Mouse (Mus musculus): ENCODE results near the gene Synj2. TPM values are rescaled to one million over a fixed set of nuclear protein-coding genes. Genes with fewer than 3 reads are reported as not detected.

Synj2 gene
- polyA plus RNA-seq, 1 experiment from 2014 or later: 2.2 TPM

GRCm38 (mm10) chr17:5998235-5998500 lies 57.1 kb downstream of the Synj2 start:
- Histone ChIP-seq H3K9ac (replicated peaks; ENCODE audit: low read depth, low read length) (no peak overlapping the region), H3K4me2 (ENCODE audit: low read depth, low read length) (no peak overlapping the region), H3K4me1 (ENCODE audit: control insufficient read depth, insufficient read depth, low read length) (no peaks in the 10 kb centered on the region), H3K36me3 (ENCODE audit: control insufficient read depth, insufficient read depth, low read length) (no peaks in the 10 kb centered on the region), H3K27ac (ENCODE audit: low read depth, low read length) (no peak overlapping the region), H3K27me3 (ENCODE audit: control insufficient read depth, insufficient read depth, low read length) (no peaks in the 10 kb centered on the region), H3K9me3 (ENCODE audit: control insufficient read depth, low read length) (no peaks in the 10 kb centered on the region), H3K4me3 (ENCODE audit: low read depth, low read length) (no peak overlapping the region)
- ATAC-seq (ENCODE audit: low read depth): no peak

DNA sequence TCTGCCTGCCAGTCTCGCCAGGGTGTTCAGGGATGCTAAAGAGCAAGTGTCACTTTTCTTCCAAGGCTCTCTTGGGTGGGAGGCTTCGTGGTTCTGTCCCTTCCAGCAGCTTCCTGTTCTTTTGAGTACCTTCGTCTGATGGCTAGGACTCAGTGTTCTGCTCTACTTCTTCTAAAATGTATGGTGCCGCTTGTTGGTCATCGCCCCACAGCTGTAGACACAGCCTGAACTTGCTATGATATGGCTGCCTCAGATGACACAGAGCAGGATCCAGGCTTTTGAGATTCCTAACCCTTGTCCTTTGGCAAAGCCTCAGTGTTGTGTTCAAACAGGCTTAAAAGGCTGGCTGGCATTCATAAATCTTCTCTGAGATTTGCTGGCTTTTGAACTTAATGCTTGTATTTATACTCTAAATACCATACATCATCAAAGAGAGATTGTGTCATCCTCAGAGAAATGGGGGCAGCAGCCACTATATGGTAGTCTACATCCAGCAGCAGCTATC lies 58.0 kb downstream of the Synj2 start:
- no peaks in the 10 kb centered on the region for H3K4me1 ChIP-seq (ENCODE audit: control insufficient read depth, insufficient read depth, low read length)
- H3K9ac ChIP-seq (replicated peaks; ENCODE audit: low read depth, low read length): no peak overlapping the region
- no peaks in the 10 kb centered on the region for H3K9me3 ChIP-seq (ENCODE audit: control insufficient read depth, low read length)
- WGBS: 84% methylated on average over 5 of the region's 5 CpGs
- H3K27me3 ChIP-seq (ENCODE audit: control insufficient read depth, insufficient read depth, low read length): no peaks in the 10 kb centered on the region
- no peak overlapping the region for H3K4me3 ChIP-seq (ENCODE audit: low read depth, low read length)
- H3K27ac ChIP-seq (ENCODE audit: low read depth, low read length): no peak overlapping the region
- no peak overlapping the region for H3K4me2 ChIP-seq (ENCODE audit: low read depth, low read length)
- no peaks in the 10 kb centered on the region for H3K36me3 ChIP-seq (ENCODE audit: control insufficient read depth, insufficient read depth, low read length)
- ATAC-seq (ENCODE audit: low read depth): no peak

- H3K4me2 ChIP-seq (ENCODE audit: low read depth, low read length): no peak overlapping the region
- H3K9me3 ChIP-seq (ENCODE audit: control insufficient read depth, low read length): no peaks in the 10 kb centered on the region
- H3K9ac ChIP-seq (replicated peaks; ENCODE audit: low read depth, low read length): no peak overlapping the region
- H3K27ac ChIP-seq (ENCODE audit: low read depth, low read length): no peak overlapping the region
- WGBS: 91% methylated on average over 8 of the region's 8 CpGs
- H3K36me3 ChIP-seq (ENCODE audit: control insufficient read depth, insufficient read depth, low read length): no peaks in the 10 kb centered on the region
- ATAC-seq (ENCODE audit: low read depth): no peak
- H3K4me3 ChIP-seq (ENCODE audit: low read depth, low read length): no peak overlapping the region
- 0 out of 2 replicates have a peak, but pooled peaks cover under 1% of the 10 kb centered on the region for H3K4me1 ChIP-seq (ENCODE audit: control insufficient read depth, insufficient read depth, low read length)
- no peaks in the 10 kb centered on the region for H3K27me3 ChIP-seq (ENCODE audit: control insufficient read depth, insufficient read depth, low read length)
Measured at GRCm38 (mm10) chr17:6000864-6001319, 59.8 kb downstream of the Synj2 start.

GRCm38 (mm10) chr17:6001389-6001788 lies 60.3 kb downstream of the Synj2 start:
- no peaks in the 10 kb centered on the region for H3K9me3 ChIP-seq (ENCODE audit: control insufficient read depth, low read length)
- no peaks in the 10 kb centered on the region for H3K36me3 ChIP-seq (ENCODE audit: control insufficient read depth, insufficient read depth, low read length)
- H3K4me1 ChIP-seq (ENCODE audit: control insufficient read depth, insufficient read depth, low read length): 0 out of 2 replicates have a peak, but pooled peaks cover 3% of the 10 kb centered on the region
- no peak overlapping the region for H3K4me2 ChIP-seq (ENCODE audit: low read depth, low read length)
- no peaks in the 10 kb centered on the region for H3K27me3 ChIP-seq (ENCODE audit: control insufficient read depth, insufficient read depth, low read length)
- H3K27ac ChIP-seq (ENCODE audit: low read depth, low read length): no peak overlapping the region
- no peak overlapping the region for H3K9ac ChIP-seq (replicated peaks; ENCODE audit: low read depth, low read length)
- no peak overlapping the region for H3K4me3 ChIP-seq (ENCODE audit: low read depth, low read length)
- WGBS: 84% methylated on average over 6 of the region's 6 CpGs
- ATAC-seq (ENCODE audit: low read depth): no peak

GRCm38 (mm10) chr17:6001836-6002235 lies 60.8 kb downstream of the Synj2 start:
- 0 out of 2 replicates have a peak, but pooled peaks cover 3% of the 10 kb centered on the region for H3K4me1 ChIP-seq (ENCODE audit: control insufficient read depth, insufficient read depth, low read length)
- no peaks in the 10 kb centered on the region for H3K36me3 ChIP-seq (ENCODE audit: control insufficient read depth, insufficient read depth, low read length)
- H3K4me3 ChIP-seq (ENCODE audit: low read depth, low read length): no peak overlapping the region
- H3K27ac ChIP-seq (ENCODE audit: low read depth, low read length): no peak overlapping the region
- no peaks in the 10 kb centered on the region for H3K27me3 ChIP-seq (ENCODE audit: control insufficient read depth, insufficient read depth, low read length)
- H3K9ac ChIP-seq (replicated peaks; ENCODE audit: low read depth, low read length): no peak overlapping the region
- H3K4me2 ChIP-seq (ENCODE audit: low read depth, low read length): no peak overlapping the region
- no peaks in the 10 kb centered on the region for H3K9me3 ChIP-seq (ENCODE audit: control insufficient read depth, low read length)
- WGBS: 80% methylated on average over 7 of the region's 7 CpGs
- ATAC-seq (ENCODE audit: low read depth): no peak

DNA sequence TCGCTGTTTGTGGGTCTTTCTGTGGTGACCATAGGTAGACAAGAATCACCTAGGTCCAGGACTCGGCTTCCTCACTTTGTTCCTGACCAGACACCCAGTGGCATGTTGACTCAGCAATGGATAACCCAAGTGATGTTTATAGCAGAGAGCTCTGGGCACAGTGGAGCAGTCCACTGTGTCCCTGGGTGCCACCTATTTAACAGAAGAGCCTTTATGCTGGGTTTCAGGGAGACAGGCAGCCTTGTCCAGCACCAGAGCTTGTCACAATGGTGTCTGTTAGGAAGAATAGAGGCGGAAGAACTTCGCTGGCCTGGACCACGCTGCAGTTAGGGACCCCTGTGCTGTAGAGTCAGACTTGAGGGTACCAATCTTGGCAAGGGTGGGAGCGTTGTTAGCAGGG lies 61.5 kb downstream of the Synj2 start:
- ATAC-seq (ENCODE audit: low read depth): no peak
- no peaks in the 10 kb centered on the region for H3K27me3 ChIP-seq (ENCODE audit: control insufficient read depth, insufficient read depth, low read length)
- H3K9me3 ChIP-seq (ENCODE audit: control insufficient read depth, low read length): no peaks in the 10 kb centered on the region
- no peak overlapping the region for H3K27ac ChIP-seq (ENCODE audit: low read depth, low read length)
- H3K4me2 ChIP-seq (ENCODE audit: low read depth, low read length): no peak overlapping the region
- H3K9ac ChIP-seq (replicated peaks; ENCODE audit: low read depth, low read length): no peak overlapping the region
- H3K4me1 ChIP-seq (ENCODE audit: control insufficient read depth, insufficient read depth, low read length): 0 out of 2 replicates have a peak, but pooled peaks cover 3% of the 10 kb centered on the region
- no peak overlapping the region for H3K4me3 ChIP-seq (ENCODE audit: low read depth, low read length)
- WGBS: 89% methylated on average over 6 of the region's 6 CpGs
- H3K36me3 ChIP-seq (ENCODE audit: control insufficient read depth, insufficient read depth, low read length): no peaks in the 10 kb centered on the region

GRCm38 (mm10) chr17:6003661-6004060 lies 62.6 kb downstream of the Synj2 start:
- Histone ChIP-seq H3K4me3 (ENCODE audit: low read depth, low read length) (no peak overlapping the region), H3K4me1 (ENCODE audit: control insufficient read depth, insufficient read depth, low read length) (0 out of 2 replicates have a peak, but pooled peaks cover 3% of the 10 kb centered on the region), H3K9me3 (ENCODE audit: control insufficient read depth, low read length) (no peaks in the 10 kb centered on the region), H3K9ac (replicated peaks; ENCODE audit: low read depth, low read length) (no peak overlapping the region), H3K27me3 (ENCODE audit: control insufficient read depth, insufficient read depth, low read length) (no peaks in the 10 kb centered on the region), H3K4me2 (ENCODE audit: low read depth, low read length) (no peak overlapping the region), H3K27ac (ENCODE audit: low read depth, low read length) (no peak overlapping the region), H3K36me3 (ENCODE audit: control insufficient read depth, insufficient read depth, low read length) (no peaks in the 10 kb centered on the region)
- WGBS: 94% methylated on average over 6 of the region's 6 CpGs
- ATAC-seq (ENCODE audit: low read depth): no peak

- Histone ChIP-seq H3K9ac (replicated peaks; ENCODE audit: low read depth, low read length) (no peak overlapping the region), H3K4me2 (ENCODE audit: low read depth, low read length) (no peak overlapping the region), H3K9me3 (ENCODE audit: control insufficient read depth, low read length) (no peaks in the 10 kb centered on the region), H3K36me3 (ENCODE audit: control insufficient read depth, insufficient read depth, low read length) (no peaks in the 10 kb centered on the region), H3K27ac (ENCODE audit: low read depth, low read length) (peak overlapping the region; percentile 34; the same call in 1 of the 2 replicates), H3K4me1 (ENCODE audit: control insufficient read depth, insufficient read depth, low read length) (0 out of 2 replicates have a peak, but pooled peaks cover 3% of the 10 kb centered on the region), H3K27me3 (ENCODE audit: control insufficient read depth, insufficient read depth, low read length) (no peaks in the 10 kb centered on the region), H3K4me3 (ENCODE audit: low read depth, low read length) (no peak overlapping the region)
- WGBS: 11% methylated on average over 10 of the region's 14 CpGs
- no peak for ATAC-seq (ENCODE audit: low read depth)
Measured at GRCm38 (mm10) chr17:6005246-6005637, 64.2 kb downstream of the Synj2 start.

DNA sequence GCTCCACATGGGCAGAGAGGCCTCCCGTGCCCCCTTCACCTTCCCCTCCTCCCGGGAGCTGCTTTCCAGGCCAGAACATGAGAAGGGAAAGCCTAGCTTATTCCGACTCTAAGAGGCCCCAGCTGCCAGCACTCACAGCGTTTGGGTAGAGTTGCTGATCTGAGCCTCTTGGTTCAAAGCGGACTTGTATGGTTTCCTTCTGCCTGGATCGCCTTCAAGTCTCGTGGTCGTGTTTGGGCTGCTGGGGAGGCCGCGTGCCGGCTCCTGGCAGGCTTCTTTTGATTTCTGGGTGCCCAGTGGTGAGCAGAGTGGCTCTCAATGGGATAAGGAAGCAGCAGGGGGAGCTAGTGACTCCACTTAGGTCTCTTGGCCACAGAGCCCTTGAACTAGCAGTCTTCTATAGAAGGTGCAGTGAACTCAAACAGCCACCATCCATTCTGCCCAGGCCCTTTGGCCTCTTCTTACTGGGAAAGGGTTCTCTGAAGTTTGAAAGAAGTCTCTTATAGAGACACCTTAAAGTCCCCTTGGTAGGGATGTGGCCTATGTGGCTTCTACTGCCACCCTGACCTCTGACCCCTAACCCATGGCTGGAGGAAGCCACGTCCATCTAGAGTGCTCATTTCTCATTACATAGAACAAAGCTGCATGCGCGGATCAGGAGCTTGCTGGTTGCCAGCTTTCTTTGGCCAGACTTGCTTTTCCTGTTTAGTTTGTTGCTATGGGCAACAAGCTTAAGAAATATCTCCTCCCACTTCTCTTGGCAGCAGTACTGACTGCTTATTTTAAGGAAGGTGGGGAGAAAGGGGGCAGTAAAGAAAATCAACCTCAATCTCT lies 64.8 kb downstream of the Synj2 start:
- no peaks in the 10 kb centered on the region for H3K9me3 ChIP-seq (ENCODE audit: control insufficient read depth, low read length)
- H3K36me3 ChIP-seq (ENCODE audit: control insufficient read depth, insufficient read depth, low read length): no peaks in the 10 kb centered on the region
- 0 out of 2 replicates have a peak, but pooled peaks cover 3% of the 10 kb centered on the region for H3K4me1 ChIP-seq (ENCODE audit: control insufficient read depth, insufficient read depth, low read length)
- 0 out of 2 replicates have a peak, but pooled peaks have one; percentile 24 for ATAC-seq (ENCODE audit: low read depth)
- no peak overlapping the region for H3K4me2 ChIP-seq (ENCODE audit: low read depth, low read length)
- WGBS: 35% methylated on average over 14 of the region's 14 CpGs
- no peaks in the 10 kb centered on the region for H3K27me3 ChIP-seq (ENCODE audit: control insufficient read depth, insufficient read depth, low read length)
- peak overlapping the region; percentile 34; the same call in 1 of the 2 replicates for H3K27ac ChIP-seq (ENCODE audit: low read depth, low read length)
- H3K4me3 ChIP-seq (ENCODE audit: low read depth, low read length): no peak overlapping the region
- H3K9ac ChIP-seq (replicated peaks; ENCODE audit: low read depth, low read length): no peak overlapping the region
